Mouse (Mus musculus) embryonic fibroblast, embryonic 13.5 days (primary cell): ENCODE results near the gene Mlxipl.

Experiments
- CTCF ChIP-seq: IDR thresholded peaks from 2 replicates; pipeline ENCODE4 v1.5.1; 2011; ENCODE audit warnings: mild to moderate bottlenecking, control low read depth, low read length, moderate library complexity, borderline replicate concordance; ENCODE audit not compliant: insufficient read depth
- POLR2A ChIP-seq: IDR thresholded peaks from 2 replicates; pipeline ENCODE4 v1.6.1; 2011; ENCODE audit warnings: low read depth, mild to moderate bottlenecking, control low read depth, low read length, moderate library complexity

DNA sequence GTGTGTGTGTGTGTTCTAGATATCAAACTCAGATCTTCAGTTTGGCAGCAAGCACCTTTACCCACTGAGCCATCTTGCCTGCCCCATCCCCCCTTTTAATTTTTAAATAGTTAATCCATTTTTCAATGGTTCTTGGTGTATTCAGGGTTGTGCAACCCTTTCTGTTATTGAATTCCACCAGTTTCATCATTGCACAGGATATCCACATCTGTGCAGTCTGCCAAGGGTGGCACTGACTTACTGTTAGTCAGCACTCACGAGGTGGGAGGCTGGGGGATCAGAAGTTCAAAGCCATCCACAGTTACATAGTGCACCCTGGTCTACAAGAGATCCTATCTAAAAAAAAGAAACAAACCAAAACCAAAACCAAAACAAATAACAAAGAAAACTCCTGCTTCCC is 11.3 kb downstream of the Mlxipl start:
- TF ChIP-seq CTCF (no peak), POLR2A (no peak)
